Mouse (Mus musculus) cerebellum, postnatal 10 days (tissue): Measurements from ENCODE around the gene Cd200.
"Not testable (repeated sequence)": the region's sequence is repeated elsewhere in the genome, so short reads cannot be mapped to it uniquely, and the experiment has no call there.

Experiments used
- DNase-seq, 2 experiments: peaks; one replicate each; pipeline ENCODE4 v3.0.0; 2021; ENCODE audit warnings: mixed read lengths in 2 of 2

Gene Cd200

GRCm38 (mm10) chr16:45408425-45409063 is at the start of gene Cd200:
TSS of gene Cd200 (minus strand) at chr16:45409053.
- peak; percentile 82 to 85 for DNase-seq

- no peak for DNase-seq
These were observed 45.9 kb upstream of the Cd200 start for GRCm38 (mm10) chr16:45454762-45455161.

GRCm38 (mm10) chr16:45437230-45437739 is 28.4 kb upstream of the Cd200 start:
- DNase-seq, result no peak

- DNase-seq, result no peak
These were observed 26.7 kb upstream of the Cd200 start for GRCm38 (mm10) chr16:45435591-45435990.

GRCm38 (mm10) chr16:45427651-45428050 is 18.8 kb upstream of the Cd200 start:
- no peak for DNase-seq

GRCm38 (mm10) chr16:45413497-45413896 is 4.6 kb upstream of the Cd200 start:
- peak in 1 of 2 experiments; percentile 35 for DNase-seq

- DNase-seq, result not testable (repeated sequence)
These were observed 202 bp upstream of the Cd200 start for GRCm38 (mm10) chr16:45409064-45409446.

- no peak for DNase-seq
These were observed 1.0 kb downstream of the Cd200 start for GRCm38 (mm10) chr16:45407645-45408400.

- DNase-seq, result peak in 1 of 2 experiments; percentile 16
These were observed 1.8 kb downstream of the Cd200 start for GRCm38 (mm10) chr16:45407091-45407490.

- DNase-seq, result no peak
These were observed 5.9 kb downstream of the Cd200 start for GRCm38 (mm10) chr16:45402951-45403350.

- DNase-seq, result no peak
These were observed 6.8 kb downstream of the Cd200 start for GRCm38 (mm10) chr16:45402036-45402435.

- no peak for DNase-seq
These were observed 8.8 kb downstream of the Cd200 start for GRCm38 (mm10) chr16:45399947-45400555.

- no peak for DNase-seq
These were observed 9.4 kb downstream of the Cd200 start for GRCm38 (mm10) chr16:45399411-45399810.

- peak; percentile 15 to 28 for DNase-seq
These were observed 11.4 kb downstream of the Cd200 start for GRCm38 (mm10) chr16:45397440-45397839.

GRCm38 (mm10) chr16:45392246-45392645 is 16.6 kb downstream of the Cd200 start:
- DNase-seq, result no peak

GRCm38 (mm10) chr16:45391680-45392079 is 17.2 kb downstream of the Cd200 start:
- DNase-seq, result no peak

- no peak for DNase-seq
These were observed 18.4 kb downstream of the Cd200 start for GRCm38 (mm10) chr16:45390286-45390956.

- DNase-seq, result no peak
These were observed 19.0 kb downstream of the Cd200 start for GRCm38 (mm10) chr16:45389833-45390232.

- DNase-seq, result no peak
These were observed 19.8 kb downstream of the Cd200 start for GRCm38 (mm10) chr16:45389041-45389440.

- no peak for DNase-seq
These were observed 27.0 kb downstream of the Cd200 start for GRCm38 (mm10) chr16:45381811-45382210.

GRCm38 (mm10) chr16:45378959-45379358 is 29.9 kb downstream of the Cd200 start:
- no peak for DNase-seq

- no peak for DNase-seq
These were observed 30.5 kb downstream of the Cd200 start for GRCm38 (mm10) chr16:45378147-45378943.
